Mouse (Mus musculus) testis, adult 2 months (tissue): Measurements from ENCODE around the gene Tcte2.

Experiments used
- CTCF ChIP-seq: fragments of 200-500 bp; IDR thresholded peaks from 2 replicates; pipeline ENCODE4 v1.5.1; 2012; ENCODE audit warnings: low read depth, mild to moderate bottlenecking, inconsistent platforms, low read length, moderate library complexity; ENCODE audit not compliant: control insufficient read depth, insufficient read depth, insufficient replicate concordance
- POLR2A ChIP-seq: fragments of 200-500 bp; IDR thresholded peaks from 2 replicates; pipeline ENCODE4 v1.6.1; 2012; ENCODE audit warnings: low read depth, mild to moderate bottlenecking, inconsistent platforms, low read length, moderate library complexity; ENCODE audit not compliant: control insufficient read depth

DNA sequence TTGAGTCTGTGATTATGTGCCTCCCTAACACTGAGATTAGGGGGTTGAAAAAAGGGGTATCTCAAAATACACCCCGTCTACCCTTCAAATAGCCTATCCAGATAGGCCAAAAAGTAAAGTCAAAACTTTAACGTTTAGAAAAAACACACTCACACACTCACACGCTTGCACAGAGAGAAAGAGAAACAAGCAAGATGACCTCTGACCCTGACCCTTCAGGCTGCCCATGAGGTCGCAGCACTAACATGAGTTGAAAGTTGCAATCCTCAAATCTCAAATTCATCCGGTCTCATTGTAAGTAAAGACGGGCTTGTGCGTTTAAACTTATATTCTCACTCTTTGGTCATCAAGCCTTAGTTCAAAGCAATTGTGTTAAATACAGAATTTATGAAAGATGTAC lies 77.4 kb downstream of the Tcte2 start:
- TF ChIP-seq CTCF (no peak), POLR2A (no peak)
